Mouse (Mus musculus) hindbrain, embryonic 16.5 days (tissue): Measurements from ENCODE around the gene Actb. TPM values are rescaled to one million over a fixed set of nuclear protein-coding genes. Genes with fewer than 3 reads are reported as not detected.

Experiments used
- ATAC-seq: fragments of 200-750 bp; cut with Nextera tagmentation; 2 replicates; pipeline ENCODE4 v1.8.0; 2017; ENCODE audit warnings: moderate TSS enrichment, moderate library complexity
- H3K27ac ChIP-seq: fragments of 300-500 bp; sonication (generic); 2 replicates; pipeline ENCODE4 v1.5.1; 2014; ENCODE audit warnings: low read depth, mild to moderate bottlenecking, control low read depth, low read length, moderate library complexity
- H3K27me3 ChIP-seq: fragments of 300-500 bp; sonication (generic); replicated peaks from 2 replicates; pipeline ENCODE4 v1.6.1; 2014; ENCODE audit warnings: low read length; ENCODE audit not compliant: control insufficient read depth, insufficient read depth
- H3K36me3 ChIP-seq: fragments of 300-500 bp; sonication (generic); 2 replicates; pipeline ENCODE4 v1.6.1; 2014; ENCODE audit warnings: mild to moderate bottlenecking, low read length, moderate library complexity, mixed read lengths; ENCODE audit not compliant: control insufficient read depth, insufficient read depth
- H3K4me1 ChIP-seq: fragments of 300-500 bp; sonication (generic); 2 replicates; pipeline ENCODE4 v1.6.1; 2014; ENCODE audit warnings: low read depth, low read length; ENCODE audit not compliant: control insufficient read depth, insufficient read depth
- H3K4me2 ChIP-seq: fragments of 300-500 bp; sonication (generic); 2 replicates; pipeline ENCODE4 v1.6.1; 2014; ENCODE audit warnings: mild to moderate bottlenecking, low read length, control low read depth, moderate library complexity
- H3K4me3 ChIP-seq: fragments of 300-500 bp; sonication (generic); 2 replicates; pipeline ENCODE4 v1.5.1; 2014; ENCODE audit warnings: mild to moderate bottlenecking, low read length, control low read depth, moderate library complexity
- H3K9ac ChIP-seq: fragments of 300-500 bp; sonication (generic); 2 replicates; pipeline ENCODE4 v1.6.1; 2014; ENCODE audit warnings: low read depth, mild to moderate bottlenecking, control low read depth, low read length, moderate library complexity
- H3K9me3 ChIP-seq: fragments of 300-500 bp; sonication (generic); 2 replicates; pipeline ENCODE4 v1.6.1; 2014; ENCODE audit warnings: mild to moderate bottlenecking, low read length, moderate library complexity; ENCODE audit not compliant: control insufficient read depth
- WGBS: fragments of 180-500 bp; shearing (Covaris S2); extraction: QIAGEN DNeasy Blood & Tissue Kit; methylation state at CpG from one replicate; pipeline ENCODE4 v1.1.7; 2014; 5-methylcytosine and 5-hydroxymethylcytosine counted together
- polyA plus RNA-seq: library from polyadenylated mRNA; unstranded; fragments of >200 nt; fragmentation: Nextera tagmentation; extraction: Ambion mirVana; gene quantifications from 2 replicates; pipeline ENCODE4 v1.2.1, GENCODE M21; 2015

Gene Actb
- polyA plus RNA-seq, 1 experiment from 2014 or later = 11,512 TPM

DNA sequence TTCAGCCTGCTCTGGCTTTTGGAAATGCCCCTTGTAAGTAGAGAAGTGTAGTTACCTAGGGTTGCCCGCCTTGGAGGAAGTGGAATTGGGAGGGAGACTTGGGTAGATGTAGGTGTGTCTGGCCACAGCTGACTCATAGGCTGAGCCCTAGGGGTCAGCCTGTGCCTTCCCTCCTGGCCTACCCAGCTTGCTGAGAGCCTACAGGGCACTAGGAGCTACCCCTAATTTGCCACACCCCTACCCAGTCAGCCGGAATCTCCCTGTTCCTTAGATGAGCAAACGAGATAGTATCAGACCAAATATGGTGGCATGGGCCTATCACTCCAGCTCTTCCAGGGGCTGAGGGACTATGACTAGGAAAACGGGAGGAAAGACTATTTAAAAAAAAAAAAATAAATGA, 6.2 kb upstream of the Actb start:
- WGBS = 87% methylated on average over 4 of the region's 4 CpGs
- H3K4me2 ChIP-seq = no peak overlapping the region
- H3K27me3 ChIP-seq = no peaks in the 10 kb centered on the region
- ATAC-seq = no peak
- no peaks in the 10 kb centered on the region for H3K9me3 ChIP-seq
- H3K4me1 ChIP-seq = peaks cover 14% of the 10 kb centered on the region
- no peak overlapping the region for H3K4me3 ChIP-seq
- no peak overlapping the region for H3K9ac ChIP-seq
- no peak overlapping the region for H3K27ac ChIP-seq
- H3K36me3 ChIP-seq = no peaks in the 10 kb centered on the region

DNA sequence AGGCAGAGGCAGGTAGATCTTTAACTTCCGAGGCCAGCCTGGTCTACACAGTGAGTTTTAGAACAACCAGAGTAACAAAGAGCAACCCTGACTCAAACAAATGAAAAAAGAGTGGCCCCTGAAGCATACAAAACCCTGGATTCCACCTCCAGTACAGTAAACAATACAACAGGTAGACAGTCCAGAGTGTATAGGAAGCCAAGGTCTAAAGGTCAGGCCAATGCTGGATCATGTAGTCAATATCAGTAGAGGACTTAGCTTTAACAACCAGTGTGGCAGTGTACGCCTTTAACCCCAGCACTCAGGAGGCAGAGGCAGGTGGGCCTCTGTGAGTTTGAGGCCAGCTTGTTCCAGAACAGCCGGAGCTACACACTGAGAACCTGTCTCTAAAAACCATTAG, 5.8 kb upstream of the Actb start:
- Histone ChIP-seq H3K4me2 (no peak overlapping the region), H3K27me3 (no peaks in the 10 kb centered on the region), H3K4me1 (peaks cover 18% of the 10 kb centered on the region), H3K27ac (no peak overlapping the region), H3K9me3 (no peaks in the 10 kb centered on the region), H3K4me3 (no peak overlapping the region), H3K9ac (no peak overlapping the region), H3K36me3 (no peaks in the 10 kb centered on the region)
- no peak for ATAC-seq
- WGBS = 92% methylated on average over 3 of the region's 3 CpGs

DNA sequence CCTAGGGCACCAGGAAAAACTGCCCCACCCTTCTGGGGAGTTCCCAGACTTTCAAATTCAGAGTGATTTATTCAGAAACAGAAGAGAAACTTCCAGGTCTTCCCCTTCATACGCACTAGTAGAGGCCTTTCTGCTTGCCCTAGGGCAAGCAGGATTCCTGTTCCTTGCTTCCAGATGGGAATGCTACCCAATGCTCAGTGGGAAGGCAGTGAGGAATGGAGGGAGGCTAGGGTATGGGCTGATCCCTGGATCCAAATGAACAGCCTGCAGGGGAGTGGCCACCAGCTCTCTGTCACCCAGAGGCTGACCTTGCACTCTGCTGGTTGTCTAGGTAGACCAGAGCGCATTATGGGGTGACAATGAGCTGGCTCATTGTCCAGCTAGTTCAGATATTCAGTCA, 5.1 kb upstream of the Actb start:
- WGBS = 86% methylated on average over 2 of the region's 2 CpGs
- H3K9me3 ChIP-seq = no peaks in the 10 kb centered on the region
- H3K4me3 ChIP-seq = no peak overlapping the region
- no peak overlapping the region for H3K27ac ChIP-seq
- H3K4me2 ChIP-seq = no peak overlapping the region
- H3K27me3 ChIP-seq = no peaks in the 10 kb centered on the region
- H3K36me3 ChIP-seq = no peaks in the 10 kb centered on the region
- no peak overlapping the region for H3K9ac ChIP-seq
- peaks cover 20% of the 10 kb centered on the region for H3K4me1 ChIP-seq
- no peak for ATAC-seq

DNA sequence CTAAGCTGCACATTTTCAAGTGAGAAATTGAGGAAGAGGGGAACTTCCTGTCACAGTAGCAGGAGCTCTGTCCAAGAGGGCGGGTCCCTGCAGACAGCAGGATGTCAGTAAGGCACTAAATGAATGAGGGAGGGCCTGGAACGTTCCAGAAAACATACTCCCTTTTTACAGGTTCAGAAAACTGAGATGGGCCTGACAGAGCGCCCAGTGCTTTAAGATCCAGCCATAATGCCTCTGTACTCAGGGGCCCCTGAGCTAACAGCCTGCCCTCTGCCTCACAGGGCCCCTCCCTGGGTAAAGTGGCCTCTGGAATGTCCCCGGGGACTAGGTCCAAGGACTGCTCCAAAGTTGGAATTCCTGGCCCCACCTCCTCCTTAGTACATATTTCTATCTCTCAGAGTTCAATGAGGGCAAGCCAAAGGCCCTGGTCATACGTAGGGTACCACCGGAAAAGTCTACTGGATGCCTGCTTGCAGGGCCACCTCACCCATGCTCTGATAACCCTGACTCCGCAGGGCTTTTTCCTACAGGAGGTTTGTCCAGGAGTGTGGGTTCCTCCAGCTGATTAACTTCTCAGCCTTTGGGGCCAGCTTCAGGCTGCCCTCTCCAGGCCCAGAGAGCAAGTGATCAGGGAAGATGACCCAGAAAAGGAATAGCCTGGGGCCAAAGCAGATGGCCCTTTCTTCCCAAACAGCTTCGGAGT, 3.2 kb upstream of the Actb start:
- no peak for ATAC-seq
- Histone ChIP-seq H3K36me3 (peaks cover 5% of the 10 kb centered on the region; the same call in 1 of the 2 replicates), H3K4me2 (no peak overlapping the region), H3K27me3 (no peaks in the 10 kb centered on the region), H3K9me3 (no peaks in the 10 kb centered on the region), H3K27ac (peak overlapping the region; percentile 61; the same call in 1 of the 2 replicates), H3K4me3 (no peak overlapping the region), H3K4me1 (peaks cover 21% of the 10 kb centered on the region), H3K9ac (no peak overlapping the region)
- 54% methylated on average over 8 of the region's 8 CpGs for WGBS

DNA sequence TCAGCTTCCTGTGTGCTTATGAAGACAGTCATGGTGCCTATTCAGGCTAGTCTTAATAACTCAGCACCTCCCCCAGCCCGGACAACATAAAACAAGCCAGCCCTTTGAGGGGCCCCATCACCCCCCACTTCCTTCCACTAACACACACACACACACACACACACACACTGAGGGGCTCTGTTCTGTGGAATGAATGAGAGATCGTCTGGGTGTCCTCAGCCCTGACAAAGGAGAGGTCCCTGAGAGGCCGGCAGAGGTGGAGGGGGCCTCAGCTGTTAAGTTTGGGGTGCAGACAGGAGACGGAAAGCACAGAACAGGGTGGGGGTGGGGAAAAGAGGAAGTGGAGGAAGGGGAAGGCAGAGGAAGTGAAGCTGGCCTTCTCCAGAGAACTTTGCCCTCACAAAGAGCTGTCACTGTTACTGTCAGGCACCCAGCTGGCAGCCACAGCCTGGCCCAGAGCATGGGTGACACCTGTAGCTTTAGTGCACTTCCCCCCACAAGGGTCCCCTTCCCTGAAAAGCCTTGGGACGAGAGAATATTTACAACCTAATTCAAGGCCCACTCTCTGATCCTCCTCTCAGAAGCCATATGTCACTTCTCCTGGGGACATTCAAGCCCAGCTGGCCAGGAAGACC, 2.5 kb upstream of the Actb start:
- Histone ChIP-seq H3K4me2 (no peak overlapping the region), H3K4me1 (peaks cover 28% of the 10 kb centered on the region), H3K27me3 (no peaks in the 10 kb centered on the region), H3K36me3 (peaks cover 12% of the 10 kb centered on the region), H3K9ac (no peak overlapping the region), H3K9me3 (no peaks in the 10 kb centered on the region), H3K4me3 (no peak overlapping the region), H3K27ac (peak overlapping the region; percentile 61; the same call in 1 of the 2 replicates)
- WGBS = 30% methylated on average over 5 of the region's 5 CpGs
- no peak for ATAC-seq

DNA sequence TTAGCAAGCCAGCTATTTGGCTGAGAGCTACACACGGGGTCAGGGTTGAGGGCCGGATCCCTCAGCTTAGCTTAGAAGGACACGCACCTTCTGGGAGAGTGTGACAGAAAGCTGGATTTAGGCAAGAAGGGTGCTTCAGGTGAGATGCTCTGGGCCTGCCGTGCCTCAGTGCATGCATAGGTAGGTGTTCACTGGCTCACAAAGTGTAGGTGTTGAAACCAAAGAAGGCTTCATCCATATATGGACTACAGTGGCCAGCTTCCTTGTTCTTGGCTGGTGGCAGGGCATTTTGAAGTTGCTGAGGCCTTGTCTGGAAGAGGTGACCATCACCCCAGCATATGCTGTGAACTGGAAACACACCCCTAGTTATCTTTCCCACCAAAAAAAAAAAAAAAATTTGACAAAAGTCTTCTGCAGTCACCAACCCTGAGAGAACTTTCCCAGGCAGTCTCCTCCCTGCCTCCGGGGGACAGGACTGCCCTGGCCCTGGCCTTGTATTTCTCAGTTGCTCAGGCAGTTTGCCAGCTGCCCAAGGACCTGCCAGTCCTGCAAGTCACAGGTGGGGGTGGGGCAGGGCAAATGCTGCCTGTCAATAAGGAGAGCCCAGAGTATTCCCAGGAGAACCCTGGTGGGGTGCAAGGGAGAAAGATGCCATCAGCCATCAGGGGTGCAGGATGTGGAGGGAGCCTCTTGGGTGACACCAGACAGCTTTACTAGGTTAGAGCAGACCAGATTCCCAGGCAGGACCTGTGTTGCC, 1.4 kb upstream of the Actb start:
- Histone ChIP-seq H3K27ac (peak overlapping the region; percentile 100), H3K9ac (peak overlapping the region; percentile 50), H3K36me3 (peaks cover 16% of the 10 kb centered on the region), H3K4me2 (peak overlapping the region; percentile 58), H3K4me3 (no peak overlapping the region), H3K9me3 (no peaks in the 10 kb centered on the region), H3K27me3 (no peaks in the 10 kb centered on the region), H3K4me1 (peaks cover 36% of the 10 kb centered on the region)
- no peak for ATAC-seq
- 72% methylated on average over 5 of the region's 5 CpGs for WGBS

DNA sequence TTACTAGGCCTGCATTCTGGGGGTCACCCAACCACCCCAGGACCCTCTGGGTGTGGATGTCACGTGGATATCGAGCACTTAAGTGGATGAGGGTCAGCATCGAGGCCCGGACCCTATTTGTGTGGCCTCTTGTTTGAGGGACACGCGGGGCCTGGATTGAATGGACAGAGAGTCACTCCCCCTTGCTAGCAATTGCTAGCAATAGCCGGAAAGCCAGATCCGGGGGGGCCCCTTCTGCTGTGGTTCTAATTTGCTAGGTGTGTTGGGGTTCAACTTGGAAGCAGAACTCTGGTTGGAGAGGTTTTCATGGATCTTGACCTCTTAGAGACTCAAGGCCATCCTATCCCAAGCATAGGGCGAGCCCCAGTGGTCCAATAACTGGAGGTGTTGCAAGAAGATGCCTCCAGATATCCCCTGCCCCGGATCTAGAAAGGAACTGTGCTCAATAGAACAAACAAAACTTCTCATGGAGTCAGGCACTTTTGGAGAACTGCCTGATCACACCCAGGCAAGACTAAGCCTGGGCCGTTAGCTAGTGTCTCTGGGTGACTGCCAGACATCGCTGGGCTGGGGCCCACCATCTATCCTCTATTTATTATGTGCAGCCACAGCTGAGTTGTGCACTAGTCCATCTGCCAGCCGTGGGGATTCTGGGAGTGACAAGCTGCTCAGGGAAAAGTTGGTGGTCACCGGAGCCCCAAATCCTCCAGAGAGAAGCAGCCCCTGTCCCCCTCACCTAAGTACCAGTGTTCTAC, 671 bp upstream of the Actb start:
- Histone ChIP-seq H3K4me2 (peak overlapping the region; percentile 58), H3K9ac (peak overlapping the region; percentile 50), H3K27ac (peak overlapping the region; percentile 100), H3K4me1 (peaks cover 44% of the 10 kb centered on the region), H3K27me3 (no peaks in the 10 kb centered on the region), H3K4me3 (peak overlapping the region; percentile 90), H3K9me3 (no peaks in the 10 kb centered on the region), H3K36me3 (peaks cover 24% of the 10 kb centered on the region)
- 14% methylated on average over 14 of the region's 14 CpGs for WGBS
- ATAC-seq = peak; percentile 41; the same call in 1 of the 2 replicates

DNA sequence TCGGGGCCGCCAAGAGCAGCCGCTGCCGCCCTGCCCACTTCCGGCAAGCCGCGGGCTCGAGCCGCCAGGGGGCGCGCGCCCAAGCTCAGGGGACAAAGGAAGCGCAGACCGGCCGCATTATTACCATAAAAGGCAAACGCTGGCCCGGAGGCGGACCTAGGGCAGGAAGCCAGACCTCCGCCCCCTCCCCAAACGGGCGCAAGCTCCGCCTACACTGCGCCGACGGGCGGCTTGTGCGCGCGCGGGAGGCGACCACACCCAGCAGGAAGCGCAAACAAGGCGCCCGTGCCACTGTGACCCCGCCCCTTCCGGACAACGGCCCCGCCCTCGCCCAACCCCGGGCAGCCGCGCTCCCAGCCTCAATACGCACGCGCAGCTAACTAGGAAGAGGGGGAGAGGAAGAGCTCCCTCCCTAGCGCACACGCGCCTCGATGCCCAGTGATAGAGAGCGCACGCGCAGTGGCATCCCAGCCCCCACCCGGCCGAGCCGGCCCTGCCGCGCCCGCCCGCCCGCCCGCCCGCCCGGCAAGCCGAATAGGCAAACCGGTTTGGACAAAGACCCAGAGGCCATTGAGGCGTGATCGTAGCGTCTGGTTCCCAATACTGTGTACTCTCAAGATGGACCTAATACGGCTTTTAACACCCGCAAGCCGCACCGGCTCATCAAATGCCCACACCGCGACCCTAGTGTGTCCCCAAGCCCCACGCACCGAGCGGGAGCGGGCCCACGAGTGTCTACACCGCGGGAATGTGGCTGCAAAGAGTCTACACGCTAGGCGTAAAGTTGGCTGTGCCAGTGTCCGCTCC, 626 bp downstream of the Actb start:
- no peaks in the 10 kb centered on the region for H3K27me3 ChIP-seq
- H3K4me3 ChIP-seq = peak overlapping the region; percentile 90
- H3K27ac ChIP-seq = peak overlapping the region; percentile 100
- WGBS = under 1% methylated on average over 72 of the region's 84 CpGs
- H3K4me1 ChIP-seq = peaks cover 48% of the 10 kb centered on the region
- peak overlapping the region; percentile 100 for H3K9ac ChIP-seq
- H3K36me3 ChIP-seq = peaks cover 32% of the 10 kb centered on the region
- H3K4me2 ChIP-seq = peak overlapping the region; percentile 66
- no peaks in the 10 kb centered on the region for H3K9me3 ChIP-seq
- peak; percentile 86 for ATAC-seq
